Mouse (Mus musculus): ENCODE results near the gene Rnf34. TPM values are rescaled to one million over a fixed set of nuclear protein-coding genes. Genes with fewer than 3 reads are reported as not detected.

Rnf34 gene
- polyA plus RNA-seq, 1 experiment from 2014 or later = 28.7 TPM

- ATAC-seq (replicated peaks; ENCODE audit: insufficient number of reproducible peaks, insufficient read depth, low FRiP score, low read depth) = no peak
- Histone ChIP-seq H3K27me3 (no peaks in the 10 kb centered on the region), H3K9me3 (replicated peaks) (no peaks in the 10 kb centered on the region), H3K4me2 (no peak overlapping the region), H3K4me3 (no peak overlapping the region), H3K4me1 (replicated peaks) (no peaks in the 10 kb centered on the region), H3K36me3 (peaks cover 57% of the 10 kb centered on the region), H3K27ac (no peak overlapping the region), H3K9ac (no peak overlapping the region)
- WGBS = 61% methylated on average over 2 of the region's 2 CpGs
Observed at GRCm38 (mm10) chr5:122873573-122873972, 23.7 kb downstream of the Rnf34 start.

- peaks cover 58% of the 10 kb centered on the region for H3K36me3 ChIP-seq
- H3K9ac ChIP-seq = no peak overlapping the region
Observed at GRCm38 (mm10) chr5:122874359-122874758, 24.5 kb downstream of the Rnf34 start.

GRCm38 (mm10) chr5:122876671-122877070 lies 26.8 kb downstream of the Rnf34 start:
- Histone ChIP-seq H3K9ac (no peak overlapping the region), H3K36me3 (peaks cover 61% of the 10 kb centered on the region), H3K27ac (no peak overlapping the region), H3K4me3 (no peak overlapping the region), H3K27me3 (no peaks in the 10 kb centered on the region), H3K4me1 (replicated peaks) (no peaks in the 10 kb centered on the region), H3K4me2 (no peak overlapping the region), H3K9me3 (replicated peaks) (no peaks in the 10 kb centered on the region)
- ATAC-seq (replicated peaks; ENCODE audit: insufficient number of reproducible peaks, insufficient read depth, low FRiP score, low read depth) = no peak
- WGBS = 82% methylated on average over 3 of the region's 3 CpGs

More at GRCm38 (mm10) chr5:122874359-122874758, 24.5 kb downstream of the Rnf34 start:
- H3K4me3 ChIP-seq = no peak overlapping the region
- no peak for ATAC-seq (replicated peaks; ENCODE audit: insufficient number of reproducible peaks, insufficient read depth, low FRiP score, low read depth)
- H3K4me1 ChIP-seq (replicated peaks) = no peaks in the 10 kb centered on the region
- no peaks in the 10 kb centered on the region for H3K27me3 ChIP-seq
- H3K9me3 ChIP-seq (replicated peaks) = no peaks in the 10 kb centered on the region
- H3K4me2 ChIP-seq = no peak overlapping the region
- H3K27ac ChIP-seq = no peak overlapping the region
- WGBS = 77% methylated on average over 3 of the region's 3 CpGs

GRCm38 (mm10) chr5:122880241-122880980 lies 30.6 kb downstream of the Rnf34 start:
- Histone ChIP-seq H3K4me1 (replicated peaks) (peaks cover 10% of the 10 kb centered on the region), H3K36me3 (peaks cover 45% of the 10 kb centered on the region), H3K4me3 (no peak overlapping the region), H3K9me3 (replicated peaks) (no peaks in the 10 kb centered on the region), H3K27me3 (no peaks in the 10 kb centered on the region), H3K4me2 (no peak overlapping the region), H3K27ac (no peak overlapping the region), H3K9ac (no peak overlapping the region)
- no peak for ATAC-seq (replicated peaks; ENCODE audit: insufficient number of reproducible peaks, insufficient read depth, low FRiP score, low read depth)
- 88% methylated on average over 37 of the region's 37 CpGs for WGBS

GRCm38 (mm10) chr5:122881313-122881712 lies 31.5 kb downstream of the Rnf34 start:
- Histone ChIP-seq H3K9ac (no peak overlapping the region), H3K4me2 (no peak overlapping the region), H3K4me1 (replicated peaks) (peaks cover 18% of the 10 kb centered on the region), H3K4me3 (no peak overlapping the region), H3K9me3 (replicated peaks) (no peaks in the 10 kb centered on the region), H3K27ac (no peak overlapping the region), H3K27me3 (no peaks in the 10 kb centered on the region), H3K36me3 (peaks cover 42% of the 10 kb centered on the region)
- peak; percentile 54; the same call in 1 of the 2 replicates for ATAC-seq (replicated peaks; ENCODE audit: insufficient number of reproducible peaks, insufficient read depth, low FRiP score, low read depth)
- 60% methylated on average over 5 of the region's 5 CpGs for WGBS

GRCm38 (mm10) chr5:122882256-122883050 lies 32.6 kb downstream of the Rnf34 start:
- 86% methylated on average over 18 of the region's 18 CpGs for WGBS
- H3K27me3 ChIP-seq = no peaks in the 10 kb centered on the region
- H3K9me3 ChIP-seq (replicated peaks) = no peaks in the 10 kb centered on the region
- ATAC-seq (replicated peaks; ENCODE audit: insufficient number of reproducible peaks, insufficient read depth, low FRiP score, low read depth) = no peak
- no peak overlapping the region for H3K4me3 ChIP-seq
- no peak overlapping the region for H3K4me2 ChIP-seq
- H3K27ac ChIP-seq = no peak overlapping the region
- peaks cover 18% of the 10 kb centered on the region for H3K4me1 ChIP-seq (replicated peaks)
- no peak overlapping the region for H3K9ac ChIP-seq
- H3K36me3 ChIP-seq = peaks cover 32% of the 10 kb centered on the region

- peaks cover 24% of the 10 kb centered on the region for H3K36me3 ChIP-seq
- no peak overlapping the region for H3K4me2 ChIP-seq
- ATAC-seq (replicated peaks; ENCODE audit: insufficient number of reproducible peaks, insufficient read depth, low FRiP score, low read depth) = no peak
- peaks cover 18% of the 10 kb centered on the region for H3K4me1 ChIP-seq (replicated peaks)
- H3K9me3 ChIP-seq (replicated peaks) = no peaks in the 10 kb centered on the region
- no peaks in the 10 kb centered on the region for H3K27me3 ChIP-seq
- H3K27ac ChIP-seq = no peak overlapping the region
- WGBS = 74% methylated on average over 9 of the region's 9 CpGs
- H3K9ac ChIP-seq = no peak overlapping the region
- H3K4me3 ChIP-seq = no peak overlapping the region
Observed at GRCm38 (mm10) chr5:122883237-122883636, 33.4 kb downstream of the Rnf34 start.

GRCm38 (mm10) chr5:122883652-122884235 lies 33.9 kb downstream of the Rnf34 start:
- H3K27me3 ChIP-seq = no peaks in the 10 kb centered on the region
- H3K4me3 ChIP-seq = no peak overlapping the region
- peaks cover 21% of the 10 kb centered on the region for H3K36me3 ChIP-seq
- 51% methylated on average over 2 of the region's 2 CpGs for WGBS
- no peak for ATAC-seq (replicated peaks; ENCODE audit: insufficient number of reproducible peaks, insufficient read depth, low FRiP score, low read depth)
- peaks cover 18% of the 10 kb centered on the region for H3K4me1 ChIP-seq (replicated peaks)
- H3K9me3 ChIP-seq (replicated peaks) = no peaks in the 10 kb centered on the region
- H3K4me2 ChIP-seq = no peak overlapping the region
- H3K27ac ChIP-seq = no peak overlapping the region
- H3K9ac ChIP-seq = no peak overlapping the region

GRCm38 (mm10) chr5:122884594-122885348 lies 34.9 kb downstream of the Rnf34 start:
- no peak overlapping the region for H3K4me2 ChIP-seq
- H3K36me3 ChIP-seq = peaks cover 11% of the 10 kb centered on the region
- 55% methylated on average over 7 of the region's 7 CpGs for WGBS
- H3K4me1 ChIP-seq (replicated peaks) = peaks cover 18% of the 10 kb centered on the region
- no peak overlapping the region for H3K4me3 ChIP-seq
- H3K27ac ChIP-seq = no peak overlapping the region
- H3K27me3 ChIP-seq = no peaks in the 10 kb centered on the region
- ATAC-seq (replicated peaks; ENCODE audit: insufficient number of reproducible peaks, insufficient read depth, low FRiP score, low read depth) = no peak
- H3K9ac ChIP-seq = no peak overlapping the region
- H3K9me3 ChIP-seq (replicated peaks) = no peaks in the 10 kb centered on the region

- Histone ChIP-seq H3K9me3 (replicated peaks) (no peaks in the 10 kb centered on the region), H3K27ac (no peak overlapping the region), H3K4me2 (no peak overlapping the region), H3K27me3 (no peaks in the 10 kb centered on the region), H3K4me3 (no peak overlapping the region), H3K36me3 (no peaks in the 10 kb centered on the region), H3K9ac (no peak overlapping the region), H3K4me1 (replicated peaks) (peaks cover 18% of the 10 kb centered on the region)
- 88% methylated on average over 9 of the region's 9 CpGs for WGBS
- ATAC-seq (replicated peaks; ENCODE audit: insufficient number of reproducible peaks, insufficient read depth, low FRiP score, low read depth) = no peak
Observed at GRCm38 (mm10) chr5:122887033-122887432, 37.2 kb downstream of the Rnf34 start.

Data from heart, embryonic 15.5 days (tissue).